Mouse (Mus musculus): ENCODE results near the gene Gm9972.

DNA sequence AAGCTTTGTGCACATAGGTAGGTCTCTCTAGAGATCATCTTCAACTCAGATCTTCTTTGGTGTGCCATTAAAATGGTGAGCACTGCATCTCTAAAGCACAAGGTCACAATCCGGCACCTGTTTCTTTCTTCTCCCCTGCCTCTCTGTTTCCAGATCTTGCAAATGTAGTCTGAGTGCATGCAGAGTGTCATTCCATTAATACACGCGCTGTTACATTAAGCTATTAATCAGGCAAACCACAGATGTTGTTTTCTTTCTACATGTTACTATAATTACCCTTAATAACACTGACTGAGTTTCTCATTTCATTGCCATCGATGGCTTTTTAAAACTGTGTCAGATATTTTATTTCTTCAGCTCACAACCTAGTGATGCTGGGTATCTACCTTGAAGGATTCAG lies 22.6 kb upstream of the Gm9972 start:
- TF ChIP-seq CTCF (IDR thresholded peaks at IDR 0.05; ENCODE audit: extremely low read depth, insufficient read depth, insufficient read length, insufficient replicate concordance), result no peak
- no peak for TF ChIP-seq POLR2A (IDR thresholded peaks at IDR 0.05; ENCODE audit: low read depth, low read length)
